Mouse (Mus musculus): ENCODE measurements around the gene Wdr18. TPM values are rescaled to one million over a fixed set of nuclear protein-coding genes. Genes with fewer than 3 reads are reported as not detected.

The Wdr18 gene
- total and polyA plus RNA-seq, 3 experiments: 28.5 to 69.0 (median 34.6) TPM

- Histone ChIP-seq H3K4me3 (ENCODE audit: low read depth, low read length) (no peak overlapping the region; the same call in 1 of the 2 replicates), H3K36me3 (replicated peaks) (peaks cover 67% of the 10 kb centered on the region), H3K9me3 (replicated peaks) (no peaks in the 10 kb centered on the region), H3K27me3 (ENCODE audit: insufficient read depth, low read length) (no peaks in the 10 kb centered on the region), H3K4me1 (ENCODE audit: insufficient read depth, low read depth, low read length) (peaks cover 79% of the 10 kb centered on the region)
- no peak for TF ChIP-seq GATA2 (IDR thresholded peaks at IDR 0.05; ENCODE audit: borderline replicate concordance, low read depth, low read length)
- no peak for TF ChIP-seq CTCF (IDR thresholded peaks at IDR 0.05; ENCODE audit: low read depth, low read length)
- no peak for TF ChIP-seq TAL1 (conservative IDR thresholded peaks at IDR 0.05; ENCODE audit: low read depth, low read length)
- TF ChIP-seq POLR2AphosphoS5 (IDR thresholded peaks at IDR 0.05; ENCODE audit: insufficient replicate concordance, low read depth, low read length): no peak
- no peak for TF ChIP-seq GATA1 (IDR thresholded peaks at IDR 0.05; ENCODE audit: borderline replicate concordance, low read length)
- no peak for ATAC-seq (ENCODE audit: extremely low read depth, insufficient number of reproducible peaks, low FRiP score, poor library complexity, severe bottlenecking)
- no peak for DNase-seq (ENCODE audit: low spot score)
Measured at GRCm38 (mm10) chr10:79930826-79931186, 29.1 kb upstream of the Wdr18 start.

GRCm38 (mm10) chr10:79931797-79932196, 28.2 kb upstream of the Wdr18 start:
- Histone ChIP-seq H3K36me3 (replicated peaks) (peaks cover 77% of the 10 kb centered on the region), H3K4me1 (ENCODE audit: insufficient read depth, low read depth, low read length) (peaks cover 80% of the 10 kb centered on the region)
- no peak for DNase-seq (ENCODE audit: low spot score)

GRCm38 (mm10) chr10:79932736-79933135, 27.2 kb upstream of the Wdr18 start:
- no peak for ATAC-seq (ENCODE audit: extremely low read depth, insufficient number of reproducible peaks, low FRiP score, poor library complexity, severe bottlenecking)

More at GRCm38 (mm10) chr10:79931797-79932196, 28.2 kb upstream of the Wdr18 start:
- H3K9me3 ChIP-seq (replicated peaks): no peaks in the 10 kb centered on the region
- H3K27me3 ChIP-seq (ENCODE audit: insufficient read depth, low read length): no peaks in the 10 kb centered on the region
- no peak overlapping the region for H3K4me3 ChIP-seq (ENCODE audit: low read depth, low read length)
- no peak for TF ChIP-seq TAL1 (conservative IDR thresholded peaks at IDR 0.05; ENCODE audit: low read depth, low read length)
- no peak for TF ChIP-seq POLR2AphosphoS5 (IDR thresholded peaks at IDR 0.05; ENCODE audit: insufficient replicate concordance, low read depth, low read length)
- no peak for TF ChIP-seq GATA2 (IDR thresholded peaks at IDR 0.05; ENCODE audit: borderline replicate concordance, low read depth, low read length)
- no peak for TF ChIP-seq GATA1 (IDR thresholded peaks at IDR 0.05; ENCODE audit: borderline replicate concordance, low read length)
- no peak for TF ChIP-seq CTCF (IDR thresholded peaks at IDR 0.05; ENCODE audit: low read depth, low read length)
- ATAC-seq (ENCODE audit: extremely low read depth, insufficient number of reproducible peaks, low FRiP score, poor library complexity, severe bottlenecking): no peak

GRCm38 (mm10) chr10:79933145-79933679, 26.7 kb upstream of the Wdr18 start:
- H3K4me3 ChIP-seq (ENCODE audit: low read depth, low read length): no peak overlapping the region
- ATAC-seq (ENCODE audit: extremely low read depth, insufficient number of reproducible peaks, low FRiP score, poor library complexity, severe bottlenecking) (no peak), DNase-seq (ENCODE audit: low spot score) (no peak)
- H3K36me3 ChIP-seq (replicated peaks): peaks cover 91% of the 10 kb centered on the region
- peaks cover 94% of the 10 kb centered on the region for H3K4me1 ChIP-seq (ENCODE audit: insufficient read depth, low read depth, low read length)
- no peaks in the 10 kb centered on the region for H3K9me3 ChIP-seq (replicated peaks)
- TF ChIP-seq POLR2AphosphoS5 (IDR thresholded peaks at IDR 0.05; ENCODE audit: insufficient replicate concordance, low read depth, low read length) (no peak), GATA1 (IDR thresholded peaks at IDR 0.05; ENCODE audit: borderline replicate concordance, low read length) (no peak), GATA2 (IDR thresholded peaks at IDR 0.05; ENCODE audit: borderline replicate concordance, low read depth, low read length) (no peak), TAL1 (conservative IDR thresholded peaks at IDR 0.05; ENCODE audit: low read depth, low read length) (no peak), CTCF (IDR thresholded peaks at IDR 0.05; ENCODE audit: low read depth, low read length) (no peak)
- H3K27me3 ChIP-seq (ENCODE audit: insufficient read depth, low read length): no peaks in the 10 kb centered on the region

More at GRCm38 (mm10) chr10:79932736-79933135, 27.2 kb upstream of the Wdr18 start:
- Histone ChIP-seq H3K36me3 (replicated peaks) (peaks cover 86% of the 10 kb centered on the region), H3K4me1 (ENCODE audit: insufficient read depth, low read depth, low read length) (peaks cover 89% of the 10 kb centered on the region), H3K9me3 (replicated peaks) (no peaks in the 10 kb centered on the region), H3K27me3 (ENCODE audit: insufficient read depth, low read length) (no peaks in the 10 kb centered on the region), H3K4me3 (ENCODE audit: low read depth, low read length) (peak overlapping the region; percentile 8; the same call in 1 of the 2 replicates)
- TF ChIP-seq POLR2AphosphoS5 (IDR thresholded peaks at IDR 0.05; ENCODE audit: insufficient replicate concordance, low read depth, low read length): no peak
- no peak for TF ChIP-seq GATA2 (IDR thresholded peaks at IDR 0.05; ENCODE audit: borderline replicate concordance, low read depth, low read length)
- no peak for TF ChIP-seq CTCF (IDR thresholded peaks at IDR 0.05; ENCODE audit: low read depth, low read length)
- no peak for TF ChIP-seq GATA1 (IDR thresholded peaks at IDR 0.05; ENCODE audit: borderline replicate concordance, low read length)
- TF ChIP-seq TAL1 (conservative IDR thresholded peaks at IDR 0.05; ENCODE audit: low read depth, low read length): no peak
- DNase-seq (ENCODE audit: low spot score): no peak

GRCm38 (mm10) chr10:79933861-79934260, 26.1 kb upstream of the Wdr18 start:
- ATAC-seq (ENCODE audit: extremely low read depth, insufficient number of reproducible peaks, low FRiP score, poor library complexity, severe bottlenecking): no peak
- H3K4me3 ChIP-seq (ENCODE audit: low read depth, low read length): no peak overlapping the region
- peaks cover 98% of the 10 kb centered on the region for H3K36me3 ChIP-seq (replicated peaks)
- peaks cover 96% of the 10 kb centered on the region for H3K4me1 ChIP-seq (ENCODE audit: insufficient read depth, low read depth, low read length)
- H3K9me3 ChIP-seq (replicated peaks): no peaks in the 10 kb centered on the region
- no peak for TF ChIP-seq TAL1 (conservative IDR thresholded peaks at IDR 0.05; ENCODE audit: low read depth, low read length)
- no peak for DNase-seq (ENCODE audit: low spot score)
- H3K27me3 ChIP-seq (ENCODE audit: insufficient read depth, low read length): no peaks in the 10 kb centered on the region

GRCm38 (mm10) chr10:79934272-79934721, 25.7 kb upstream of the Wdr18 start:
- H3K4me1 ChIP-seq (ENCODE audit: insufficient read depth, low read depth, low read length): peaks cover 96% of the 10 kb centered on the region
- H3K4me3 ChIP-seq (ENCODE audit: low read depth, low read length): peak overlapping the region; percentile 33; the same call in 1 of the 2 replicates
- peaks cover 100% of the 10 kb centered on the region for H3K36me3 ChIP-seq (replicated peaks)
- H3K9me3 ChIP-seq (replicated peaks): no peaks in the 10 kb centered on the region
- DNase-seq (ENCODE audit: low spot score): no peak
- TF ChIP-seq POLR2AphosphoS5 (IDR thresholded peaks at IDR 0.05; ENCODE audit: insufficient replicate concordance, low read depth, low read length) (no peak), TAL1 (conservative IDR thresholded peaks at IDR 0.05; ENCODE audit: low read depth, low read length) (no peak), CTCF (IDR thresholded peaks at IDR 0.05; ENCODE audit: low read depth, low read length) (no peak), GATA2 (IDR thresholded peaks at IDR 0.05; ENCODE audit: borderline replicate concordance, low read depth, low read length) (no peak), GATA1 (IDR thresholded peaks at IDR 0.05; ENCODE audit: borderline replicate concordance, low read length) (no peak)
- no peak for ATAC-seq (ENCODE audit: extremely low read depth, insufficient number of reproducible peaks, low FRiP score, poor library complexity, severe bottlenecking)
- H3K27me3 ChIP-seq (ENCODE audit: insufficient read depth, low read length): no peaks in the 10 kb centered on the region

All from G1E (cell line).